Mouse (Mus musculus) WW6 (cell line): Measurements from ENCODE around the gene Hps4.

Experiments
- DNase-seq: peaks from one replicate; pipeline ENCODE4 v3.0.0-alpha.2; 2013; ENCODE audit warnings: low read depth, low spot score

Hps4 gene

GRCm38 (mm10) chr5:112323246-112323645, 19.6 kb upstream of the Hps4 start:
- no peak for DNase-seq

DNA sequence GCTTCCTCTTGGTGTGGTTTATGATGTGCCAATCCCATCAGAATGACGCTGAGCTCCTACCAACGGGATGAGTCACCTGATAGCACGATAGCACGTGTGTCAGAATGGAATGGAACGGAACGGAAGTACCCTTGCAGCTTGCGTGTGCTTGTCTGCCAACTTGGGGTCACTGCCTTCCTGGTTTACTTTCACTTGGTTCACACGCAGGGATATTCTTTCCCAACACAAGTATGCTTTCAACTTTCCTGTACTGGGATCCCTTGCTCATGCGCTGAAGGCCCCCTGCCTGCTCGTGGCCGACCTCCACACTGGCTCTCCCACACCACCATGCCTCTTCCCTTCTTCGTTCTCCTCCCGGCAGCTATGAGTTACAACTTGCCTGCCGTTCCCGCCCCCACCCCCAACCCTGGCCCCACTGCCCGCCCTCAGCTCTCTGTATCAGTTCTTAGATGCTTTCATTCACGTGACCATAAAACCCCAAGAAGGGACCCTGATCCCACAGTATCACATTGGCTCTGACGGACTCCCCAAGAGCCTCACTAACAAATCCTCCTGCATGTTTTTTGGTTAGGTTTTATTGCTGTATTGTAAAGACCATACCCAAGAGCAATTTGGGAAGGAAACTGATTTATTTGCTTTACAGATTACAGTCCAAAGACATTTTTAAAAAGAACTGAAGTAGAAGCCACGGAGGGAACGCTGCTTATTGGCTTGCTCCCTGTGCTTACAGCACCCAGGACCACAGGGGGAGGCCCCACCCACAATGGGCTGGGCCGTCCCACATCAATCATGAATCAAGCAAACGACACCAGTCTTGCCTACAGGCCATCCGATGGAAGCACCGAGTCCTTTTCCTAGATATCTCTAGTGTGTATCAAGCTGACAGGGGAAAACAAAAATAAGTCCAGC, 18.0 kb upstream of the Hps4 start:
- no peak for DNase-seq

- DNase-seq: peak; percentile 92
Observed at GRCm38 (mm10) chr5:112325546-112326445, 17.1 kb upstream of the Hps4 start, which contains the start of gene Tfip11. Tfip11 (plus strand) TSS chr5:112326358.

DNA sequence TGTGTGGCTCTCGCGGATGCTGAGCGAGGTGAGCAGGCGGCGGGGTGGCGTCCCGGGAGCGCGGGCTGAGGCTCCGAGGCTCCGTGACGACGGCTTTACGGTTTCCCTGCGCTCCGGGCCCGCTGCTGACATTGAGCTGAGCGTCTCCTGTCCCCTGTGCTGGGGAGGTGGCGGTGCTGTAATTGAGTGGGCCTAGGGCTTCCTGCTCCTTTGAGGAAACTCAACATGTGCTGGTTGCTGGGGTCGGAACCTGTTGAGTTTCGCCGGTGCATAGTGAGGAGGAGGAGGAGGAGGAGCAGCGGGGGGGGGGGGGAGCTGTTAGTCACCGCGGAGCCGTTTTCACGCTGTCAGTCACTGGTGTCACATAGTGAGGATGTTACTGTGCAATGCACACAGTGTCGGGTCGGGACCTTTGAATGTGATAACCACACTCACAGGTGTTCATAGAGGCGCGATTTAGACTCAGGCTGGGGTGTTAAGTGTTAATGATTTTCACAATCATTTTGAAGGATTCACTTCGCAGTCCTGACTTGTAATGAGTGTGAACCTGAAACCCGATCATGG, 16.4 kb upstream of the Hps4 start:
- no peak for DNase-seq

GRCm38 (mm10) chr5:112327854-112328253, 15.0 kb upstream of the Hps4 start:
- no peak for DNase-seq

GRCm38 (mm10) chr5:112329805-112330564, 12.9 kb upstream of the Hps4 start:
- DNase-seq: no peak

DNA sequence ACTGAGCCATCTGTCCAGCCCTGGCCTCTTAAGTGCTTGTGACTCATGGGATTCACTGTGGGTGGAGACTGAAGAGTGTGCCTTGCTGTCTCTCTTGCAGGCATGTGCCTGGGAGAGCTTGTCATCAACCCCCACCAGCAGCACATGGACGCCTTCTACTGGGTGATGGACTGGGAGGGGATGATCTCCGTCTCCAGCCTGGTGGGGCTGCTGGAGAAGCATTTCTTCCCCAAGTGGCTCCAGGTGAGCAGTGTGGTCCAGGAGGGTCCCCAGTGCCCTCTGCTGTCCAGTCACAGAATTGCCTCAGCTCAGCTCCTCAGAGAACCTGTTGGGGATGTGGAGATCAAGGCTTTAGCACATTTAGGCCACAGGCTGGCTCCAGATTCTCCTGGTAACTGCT, 7.4 kb upstream of the Hps4 start:
- DNase-seq: no peak

GRCm38 (mm10) chr5:112337004-112337403, 5.9 kb upstream of the Hps4 start:
- no peak for DNase-seq

GRCm38 (mm10) chr5:112339215-112339614, 3.7 kb upstream of the Hps4 start:
- DNase-seq: no peak

- DNase-seq: no peak
Observed at GRCm38 (mm10) chr5:112343205-112343595, 317 bp downstream of the Hps4 start.

DNA sequence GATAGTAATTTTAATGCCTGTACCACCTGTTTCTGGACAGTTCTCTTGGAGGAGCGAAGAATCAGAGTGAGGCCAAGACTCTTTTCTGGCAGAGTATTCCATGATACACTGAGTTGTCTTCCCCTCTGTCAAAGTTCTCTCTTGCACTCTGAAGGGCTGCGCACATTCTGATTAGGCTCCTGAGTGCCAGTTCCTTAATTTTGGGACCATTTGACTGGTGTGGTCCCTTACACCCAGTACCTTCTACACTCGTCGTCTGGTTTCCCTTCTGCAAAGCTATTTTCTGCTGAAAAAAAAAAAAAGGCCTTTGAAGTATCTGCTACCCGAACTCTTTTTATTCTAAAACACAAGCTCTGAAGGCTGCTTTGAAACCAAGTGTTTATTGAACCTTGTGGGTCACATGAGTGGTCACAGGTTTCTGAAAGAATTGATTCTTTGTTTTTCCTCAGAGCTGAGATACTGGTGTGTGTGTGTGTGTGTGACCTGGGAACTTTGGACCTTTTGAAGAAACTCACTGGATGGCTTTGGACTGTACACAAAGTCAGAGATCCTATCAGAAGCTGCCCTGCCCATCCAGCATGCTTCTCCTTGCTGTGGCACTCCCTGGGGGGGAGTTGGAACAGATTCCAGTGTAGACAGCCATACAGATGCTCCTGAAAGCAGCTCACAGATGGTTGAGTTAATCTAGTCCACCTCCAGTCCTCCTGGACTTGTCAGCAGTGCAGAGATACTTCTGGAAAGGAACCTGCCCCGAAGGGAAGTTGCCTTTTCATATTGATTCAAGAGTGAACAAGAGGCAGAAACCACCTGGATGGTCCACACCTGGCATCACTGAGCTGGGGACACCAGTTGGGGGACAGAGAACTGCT, 1.4 kb downstream of the Hps4 start:
- no peak for DNase-seq

- no peak for DNase-seq
Observed at GRCm38 (mm10) chr5:112346211-112346965, 3.5 kb downstream of the Hps4 start.

GRCm38 (mm10) chr5:112349169-112349568, 6.3 kb downstream of the Hps4 start:
- no peak for DNase-seq

- DNase-seq: no peak
Observed at GRCm38 (mm10) chr5:112355493-112355892, 12.6 kb downstream of the Hps4 start.

- DNase-seq: no peak
Observed at GRCm38 (mm10) chr5:112355910-112356309, 13.0 kb downstream of the Hps4 start, which contains the start of gene Gm6583. Gm6583 (minus strand) TSS chr5:112356033.

GRCm38 (mm10) chr5:112356322-112356721, 13.4 kb downstream of the Hps4 start:
- no peak for DNase-seq

DNA sequence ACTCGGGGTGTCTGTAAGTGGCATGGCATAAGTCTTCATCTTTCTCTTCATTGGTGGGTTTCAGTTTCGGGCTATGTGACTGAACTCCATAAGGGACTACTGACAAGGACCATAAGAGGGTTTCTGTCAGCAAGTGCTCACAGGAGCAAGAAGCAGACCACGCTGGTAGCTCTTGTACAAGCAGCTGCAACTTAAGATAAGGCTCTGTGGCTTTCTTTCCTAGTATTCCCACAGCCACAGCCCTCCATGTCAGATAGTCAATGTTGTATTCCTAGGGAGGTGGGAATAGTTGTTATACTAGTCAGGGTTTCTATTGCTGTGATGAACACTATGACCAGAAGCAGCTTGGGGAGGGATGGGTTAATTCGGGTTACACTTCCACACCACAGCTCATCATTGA, 16.6 kb downstream of the Hps4 start:
- DNase-seq: no peak

DNA sequence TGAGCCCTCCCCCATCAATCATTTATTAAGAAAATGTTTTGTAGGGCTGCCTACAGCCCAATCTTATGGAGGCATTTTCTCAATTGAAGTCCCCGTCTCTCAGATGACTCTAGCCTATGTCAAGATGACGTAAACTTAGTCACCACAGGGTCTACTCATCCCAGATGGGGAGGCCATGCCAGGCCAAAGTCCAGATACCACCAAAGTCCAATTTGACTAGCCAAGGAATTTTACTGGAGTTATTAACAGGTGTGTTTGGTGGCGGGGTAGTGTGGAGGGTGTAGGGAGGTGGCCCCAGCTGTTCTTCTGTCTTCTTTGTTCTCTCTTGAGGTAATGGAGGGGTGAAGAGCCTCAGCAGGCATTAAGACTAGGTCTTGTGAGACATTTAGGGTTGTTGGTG, 17.2 kb downstream of the Hps4 start:
- DNase-seq: no peak

GRCm38 (mm10) chr5:112364184-112364797, 21.4 kb downstream of the Hps4 start:
- no peak for DNase-seq
